Comparison of ENCODE assay signal across 7 mouse cellular contexts in genomic region chr3:62505166-62505900, GRCm38 (mm10). TPM values are rescaled to one million over a fixed set of nuclear protein-coding genes. Genes with fewer than 3 reads are reported as not detected.
DNase-seq lines count a peak whose midpoint lies in the region; ATAC-seq and TF ChIP-seq lines count a peak whose summit lies in the region.

No protein-coding gene starts in this region.

- ATAC-seq in lung, embryonic 16.5 days (ENCODE audit: low read depth): no peak
- ATAC-seq in limb, embryonic 13.5 days (ENCODE audit: low FRiP score, low read depth): no peak
- no peak for ATAC-seq in stomach, embryonic 16.5 days (ENCODE audit: insufficient read depth, low FRiP score)

- 45% methylated on average over 5 of the region's 5 CpGs for WGBS in lung, embryonic 16.5 days
- 56% methylated on average over 5 of the region's 5 CpGs for WGBS in lung, adult 2 months
- 82% methylated on average over 5 of the region's 5 CpGs for WGBS in forebrain, embryonic 10.5 days
- 72% methylated on average over 5 of the region's 5 CpGs for WGBS in limb, embryonic 13.5 days
- WGBS in stomach, embryonic 16.5 days: 42% methylated on average over 5 of the region's 5 CpGs
- WGBS in thymus, adult 2 months: 94% methylated on average over 5 of the region's 5 CpGs

- no peaks in the 10 kb centered on the region for H3K9me3 ChIP-seq in lung, embryonic 16.5 days (ENCODE audit: control insufficient read depth, low read length)
- H3K9me3 ChIP-seq in forebrain, embryonic 10.5 days: no peaks in the 10 kb centered on the region
- no peaks in the 10 kb centered on the region for H3K9me3 ChIP-seq in limb, embryonic 13.5 days
- no peaks in the 10 kb centered on the region for H3K9me3 ChIP-seq in stomach, embryonic 16.5 days (replicated peaks; ENCODE audit: control insufficient read depth, low read length)

- no peak for TF ChIP-seq CTCF in lung, adult 2 months (IDR thresholded peaks at IDR 0.05; ENCODE audit: insufficient read depth, low read length)
- TF ChIP-seq CTCF in thymus, adult 2 months (IDR thresholded peaks at IDR 0.05; ENCODE audit: borderline replicate concordance, control insufficient read depth, extremely low read depth, insufficient read depth, low read length, poor library complexity): no peak

- DNase-seq in lung, adult 2 months: no peak
- no peak for DNase-seq in forebrain, embryonic 10.5 days (ENCODE audit: extremely low spot score, low spot score)
- DNase-seq in right cerebral cortex, adult 2 months (ENCODE audit: low spot score in 2 of 2): no peak
- DNase-seq in thymus, adult 2 months: no peak

- peaks cover 8% of the 10 kb centered on the region for H3K4me1 ChIP-seq in lung, embryonic 16.5 days (replicated peaks; ENCODE audit: control insufficient read depth, insufficient read depth, low read length)
- H3K4me1 ChIP-seq in lung, adult 2 months (ENCODE audit: control insufficient read depth, insufficient read depth, low read length): peaks cover 7% of the 10 kb centered on the region; the same call in 1 of the 2 replicates
- peaks cover 16% of the 10 kb centered on the region for H3K4me1 ChIP-seq in forebrain, embryonic 10.5 days
- H3K4me1 ChIP-seq in limb, embryonic 13.5 days: peaks cover 15% of the 10 kb centered on the region
- H3K4me1 ChIP-seq in stomach, embryonic 16.5 days (ENCODE audit: control insufficient read depth, insufficient read depth, low read length): peaks cover 11% of the 10 kb centered on the region
- peaks cover 2% of the 10 kb centered on the region for H3K4me1 ChIP-seq in thymus, adult 2 months (replicated peaks; ENCODE audit: control insufficient read depth, insufficient read depth, low read length)

- TF ChIP-seq POLR2A in lung, adult 2 months (IDR thresholded peaks at IDR 0.05; ENCODE audit: borderline replicate concordance, extremely low read depth, low read depth, low read length): no peak
- TF ChIP-seq POLR2A in thymus, adult 2 months (IDR thresholded peaks at IDR 0.05; ENCODE audit: control insufficient read depth, extremely low read depth, insufficient read depth, low read length, poor library complexity): no peak

- H3K36me3 ChIP-seq in lung, embryonic 16.5 days (ENCODE audit: control insufficient read depth, insufficient read depth, low read length): peaks cover 9% of the 10 kb centered on the region
- H3K36me3 ChIP-seq in forebrain, embryonic 10.5 days (replicated peaks): peaks cover 23% of the 10 kb centered on the region
- H3K36me3 ChIP-seq in limb, embryonic 13.5 days: peaks cover 10% of the 10 kb centered on the region
- peaks cover 4% of the 10 kb centered on the region; the same call in 1 of the 2 replicates for H3K36me3 ChIP-seq in stomach, embryonic 16.5 days (ENCODE audit: control insufficient read depth, insufficient read depth, low read length)
- H3K36me3 ChIP-seq in thymus, adult 2 months (ENCODE audit: control insufficient read depth, insufficient read depth, low read length): peaks cover 17% of the 10 kb centered on the region

- peak overlapping the region; percentile 8; the same call in 1 of the 2 replicates for H3K9ac ChIP-seq in lung, embryonic 16.5 days (ENCODE audit: low read length)
- peak overlapping the region; percentile 89; the same call in 1 of the 2 replicates for H3K9ac ChIP-seq in limb, embryonic 13.5 days
- peak overlapping the region; percentile 54; the same call in 1 of the 2 replicates for H3K9ac ChIP-seq in stomach, embryonic 16.5 days (ENCODE audit: low read length)

- H3K4me3 ChIP-seq in lung, embryonic 16.5 days (ENCODE audit: low read length): peak overlapping the region; percentile 80
- H3K4me3 ChIP-seq in lung, adult 2 months (replicated peaks; ENCODE audit: extremely low read depth, low read depth, low read length): no peak overlapping the region
- H3K4me3 ChIP-seq in forebrain, embryonic 10.5 days: peak overlapping the region; percentile 92
- H3K4me3 ChIP-seq in limb, embryonic 13.5 days: peak overlapping the region; percentile 87
- peak overlapping the region; percentile 82 for H3K4me3 ChIP-seq in stomach, embryonic 16.5 days (replicated peaks; ENCODE audit: low read length)
- no peak overlapping the region for H3K4me3 ChIP-seq in thymus, adult 2 months (ENCODE audit: control insufficient read depth, insufficient read depth, low read length)

- no peak overlapping the region for H3K27ac ChIP-seq in lung, embryonic 16.5 days (ENCODE audit: low read length)
- no peak overlapping the region for H3K27ac ChIP-seq in forebrain, embryonic 10.5 days
- H3K27ac ChIP-seq in limb, embryonic 13.5 days: no peak overlapping the region
- no peak overlapping the region for H3K27ac ChIP-seq in stomach, embryonic 16.5 days (ENCODE audit: low read length)
- H3K27ac ChIP-seq in thymus, adult 2 months (ENCODE audit: control insufficient read depth, insufficient read depth, low read length): no peak overlapping the region

- no peaks in the 10 kb centered on the region for H3K27me3 ChIP-seq in lung, embryonic 16.5 days (ENCODE audit: control insufficient read depth, insufficient read depth, low read depth, low read length)
- H3K27me3 ChIP-seq in forebrain, embryonic 10.5 days (ENCODE audit: poor library complexity, severe bottlenecking): no peaks in the 10 kb centered on the region
- H3K27me3 ChIP-seq in limb, embryonic 13.5 days: 0 out of 2 replicates have a peak, but pooled peaks cover 8% of the 10 kb centered on the region
- no peaks in the 10 kb centered on the region for H3K27me3 ChIP-seq in stomach, embryonic 16.5 days (ENCODE audit: control insufficient read depth, insufficient read depth, low read length)
- H3K27me3 ChIP-seq in thymus, adult 2 months (ENCODE audit: control insufficient read depth, insufficient read depth, low read length): no peaks in the 10 kb centered on the region

- H3K4me2 ChIP-seq in lung, embryonic 16.5 days (ENCODE audit: low read depth, low read length): peak overlapping the region; percentile 77
- peak overlapping the region; percentile 68 for H3K4me2 ChIP-seq in limb, embryonic 13.5 days (replicated peaks)
- H3K4me2 ChIP-seq in stomach, embryonic 16.5 days (ENCODE audit: low read depth, low read length): peak overlapping the region; percentile 74

RNA-seq across cellular contexts. Expression of gene Dhx36, which starts 1.5 kb away (rescaled TPM):
- polyA plus RNA-seq in lung, embryonic 16.5 days (2015; fragmentation: Nextera tagmentation; extraction: Ambion mirVana): 16.0 and 18.6 TPM in 2 replicates
- polyA plus RNA-seq in lung, adult 2 months (2012; rRNA removed): 2.4 and 5.6 TPM in 2 replicates
- polyA plus RNA-seq in forebrain, embryonic 10.5 days (2016; fragmentation: Nextera tagmentation; extraction: Ambion mirVana): 34.8 and 35.0 TPM in 2 replicates
- polyA plus RNA-seq in limb, embryonic 13.5 days (2015; fragmentation: Nextera tagmentation; extraction: Ambion mirVana): 35.5 and 38.8 TPM in 2 replicates
- 10.3 and 11.3 TPM in 2 replicates for polyA plus RNA-seq in stomach, embryonic 16.5 days (2015; fragmentation: Nextera tagmentation; extraction: Ambion mirVana)
- 6.4 and 8.7 TPM in 2 replicates for polyA plus RNA-seq in thymus, adult 2 months (2012; rRNA removed)

Comparison
In these comparisons a context has a peak if more than half of its experiments do, and no peak if none do; other contexts are left out.
1. H3K4me3 ChIP-seq: peak in lung, embryonic 16.5 days (single experiment), forebrain, embryonic 10.5 days (single experiment), limb, embryonic 13.5 days (single experiment) and stomach, embryonic 16.5 days (single experiment); none in lung, adult 2 months (single experiment) and thymus, adult 2 months (single experiment).
2. H3K9ac ChIP-seq: peak in every context shown above with its lines; median percentile 89 in limb, embryonic 13.5 days; 54 in stomach, embryonic 16.5 days; 8 in lung, embryonic 16.5 days.
3. Peak in every context shown above with its lines, with median percentiles within 50 percentile points of each other: H3K4me2 ChIP-seq.